Mouse (Mus musculus) CD8-positive naive resting alpha-beta T cell, adult 2 months (primary cell): ENCODE data around the gene Cdyl.
"Not testable (repeated sequence)": the region's sequence is repeated elsewhere in the genome, so short reads cannot be mapped to it uniquely, and the experiment has no call there.

Experiments used
- DNase-seq, 2 experiments: peaks; one replicate each; pipeline ENCODE4 v3.0.0; 2022; ENCODE audit warnings: low read depth in 2 of 2, low spot score in 2 of 2

The Cdyl gene

DNA sequence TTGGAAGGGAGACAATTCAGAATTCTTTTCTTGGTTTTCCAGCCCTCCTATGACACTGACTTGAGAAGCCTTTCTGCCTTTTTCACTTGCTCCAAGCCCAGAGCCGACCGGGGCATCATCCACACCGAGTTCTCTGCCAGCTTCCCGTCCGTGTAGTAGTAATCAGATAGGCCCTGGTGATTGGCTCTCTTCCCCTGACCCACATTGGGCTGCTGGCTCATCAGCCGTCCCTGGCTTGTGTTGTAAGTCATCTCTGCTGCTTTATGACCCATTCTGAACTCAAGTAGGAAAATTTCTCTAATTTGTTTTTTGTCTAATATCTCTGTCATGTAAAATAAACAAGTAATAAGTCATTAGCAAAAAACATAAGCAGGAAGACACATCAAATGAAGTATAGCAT lies 173.0 kb downstream of the Cdyl start:
- no peak for DNase-seq

DNA sequence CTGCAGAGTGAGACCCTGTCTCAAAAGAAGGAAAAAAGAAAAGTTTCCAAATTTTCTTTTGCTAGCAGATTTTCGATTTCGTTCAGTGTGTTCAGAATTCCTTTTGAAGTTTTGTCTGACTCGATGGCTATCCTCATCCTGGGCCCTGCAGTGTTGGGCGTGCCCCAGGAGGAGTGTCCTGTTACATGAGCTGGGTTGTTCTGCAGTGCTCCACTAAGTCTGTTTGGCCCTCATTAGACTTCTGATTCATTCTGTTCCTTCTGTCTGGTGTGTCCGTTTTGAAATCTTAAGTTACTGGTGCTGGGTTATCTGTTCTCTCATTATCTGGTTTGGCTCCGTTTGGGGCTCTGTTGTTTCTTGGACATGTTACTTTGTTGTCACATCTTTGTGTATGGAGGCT lies 174.3 kb downstream of the Cdyl start:
- no peak for DNase-seq

DNA sequence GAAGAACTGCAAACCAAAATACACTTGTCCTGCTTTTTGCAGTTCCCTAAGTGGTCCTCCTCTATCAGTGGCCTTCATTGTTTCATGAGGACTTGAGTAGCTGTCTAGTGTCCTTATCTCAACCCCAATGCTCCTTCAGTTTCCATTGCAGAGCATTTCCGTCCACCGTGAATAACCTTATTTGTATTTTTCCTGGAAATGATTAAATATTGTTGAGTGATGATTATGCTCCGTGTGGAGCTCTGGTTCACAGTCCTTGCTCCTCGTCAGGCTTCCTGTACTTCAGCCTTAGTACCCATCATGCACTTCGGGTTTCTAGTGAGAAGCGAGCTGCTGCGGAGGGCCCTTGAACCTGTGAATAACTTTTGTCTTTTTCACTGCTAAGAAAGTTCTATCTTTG lies 176.0 kb downstream of the Cdyl start:
- no peak for DNase-seq

DNA sequence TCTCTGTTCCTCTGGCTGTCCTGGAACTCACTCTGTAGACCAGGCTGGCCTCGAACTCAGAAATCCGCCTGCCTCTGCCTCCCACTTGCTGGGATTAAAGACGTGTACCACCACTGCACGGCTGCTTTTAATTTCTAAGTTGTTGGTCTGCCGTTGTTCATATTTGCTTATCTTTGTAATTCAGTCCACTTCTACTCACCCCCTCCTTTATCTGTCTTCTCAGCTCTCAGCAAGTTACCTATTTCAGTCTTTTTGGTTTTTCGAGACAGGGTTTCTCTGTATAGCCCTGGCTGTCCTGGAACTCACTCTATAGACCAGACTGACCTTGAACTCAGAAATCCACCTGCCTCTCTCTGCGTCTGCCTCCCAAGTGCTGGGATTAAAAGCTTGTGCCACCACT lies 176.9 kb downstream of the Cdyl start:
- not testable (repeated sequence) for DNase-seq

DNA sequence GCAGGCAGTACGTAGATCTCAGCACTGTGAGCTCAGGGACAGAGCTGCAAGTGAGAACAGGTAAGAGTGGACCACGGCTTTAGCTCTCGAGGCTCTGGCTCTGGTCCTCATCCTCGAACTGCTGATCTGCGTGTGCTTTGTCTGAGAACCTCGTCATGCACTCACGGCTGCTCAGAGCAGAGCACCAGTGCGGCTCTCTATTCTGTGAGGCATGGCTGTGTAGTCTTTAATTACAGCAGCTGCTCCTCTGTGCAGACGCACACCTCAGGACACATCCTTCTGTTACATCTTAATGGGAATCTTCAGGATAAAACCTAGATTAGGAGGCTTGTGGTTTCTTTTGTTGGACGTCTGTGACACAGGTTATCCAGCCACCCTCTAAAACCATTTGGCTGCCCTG lies 180.5 kb downstream of the Cdyl start:
- DNase-seq, result no peak

DNA sequence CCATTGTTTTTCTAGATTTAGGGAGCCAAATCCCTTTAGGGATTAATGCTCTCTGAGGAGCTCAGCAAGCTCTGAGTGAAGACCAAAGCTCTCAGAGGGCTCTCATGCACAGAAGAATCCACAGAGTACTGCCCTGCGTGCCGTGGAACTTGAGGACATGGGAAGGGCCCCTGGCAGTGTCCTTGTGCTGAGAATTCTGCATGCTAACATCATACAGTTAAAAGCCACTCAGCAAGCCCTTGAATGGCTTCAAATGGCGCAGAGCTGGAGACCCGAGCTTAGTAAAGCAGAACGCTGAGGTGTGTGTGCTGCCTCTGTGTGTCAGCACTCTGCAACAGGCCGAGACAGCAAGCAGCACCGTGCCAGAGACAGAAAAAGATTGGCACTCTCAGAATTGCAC lies 183.8 kb downstream of the Cdyl start:
- DNase-seq, result no peak

DNA sequence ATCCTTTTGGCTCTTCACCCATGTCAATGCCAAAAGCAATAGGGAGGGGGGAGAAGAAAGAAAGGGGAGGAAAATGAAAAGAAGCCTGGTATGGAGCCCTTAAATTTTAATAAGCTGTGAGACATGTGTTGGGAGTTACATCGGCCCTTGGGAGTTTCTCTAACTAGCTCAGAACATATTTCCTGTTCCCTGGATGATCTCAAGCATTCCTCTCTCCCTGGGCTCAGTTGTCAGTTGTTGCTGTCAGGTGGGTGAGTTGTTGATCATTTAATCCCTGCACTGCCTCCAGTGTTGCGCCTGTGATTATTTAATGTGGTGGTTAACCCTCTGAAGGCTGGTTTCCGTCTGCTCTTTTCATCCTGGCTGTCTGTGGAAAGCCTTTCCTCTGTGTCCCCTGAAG lies 185.7 kb downstream of the Cdyl start:
- DNase-seq, result no peak

DNA sequence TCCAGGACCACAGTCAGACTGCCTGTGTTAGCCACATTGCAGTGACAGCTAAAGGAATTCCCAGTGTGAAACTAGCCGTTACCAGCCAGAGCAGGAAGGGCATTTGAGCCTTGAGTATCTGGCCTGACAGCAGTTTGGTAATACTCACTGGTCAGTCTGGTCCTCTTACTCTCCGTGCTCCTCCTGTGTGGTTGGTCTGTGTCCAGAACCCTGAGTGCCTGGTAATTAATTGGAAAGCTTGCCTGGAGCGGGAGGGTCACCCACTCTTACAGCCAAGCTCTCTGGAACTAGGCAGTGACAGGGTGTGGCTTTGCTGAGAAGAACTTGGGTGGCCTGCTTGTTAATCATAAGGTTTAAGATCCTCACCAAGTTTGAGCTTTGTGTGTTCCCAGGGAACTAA lies 189.1 kb downstream of the Cdyl start:
- no peak for DNase-seq

DNA sequence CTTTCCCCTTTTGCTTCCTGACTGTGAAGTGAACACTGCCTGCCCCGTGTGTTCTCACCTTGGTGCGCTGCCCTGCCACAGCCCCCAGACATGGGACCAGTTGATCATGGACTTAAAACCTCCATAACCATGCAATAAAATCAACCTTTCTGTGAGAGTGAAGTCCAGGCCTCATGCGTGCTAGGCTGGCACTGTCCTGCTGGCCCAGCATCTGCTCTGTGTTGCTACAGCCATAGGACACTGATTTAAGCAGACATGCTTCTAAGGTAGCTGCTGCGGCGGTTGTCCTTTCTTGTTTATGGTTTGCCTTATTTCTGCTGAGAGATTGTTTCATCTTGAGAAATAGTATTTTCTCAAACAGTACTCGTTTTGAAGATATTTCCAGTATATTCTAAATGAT lies 191.9 kb downstream of the Cdyl start:
- DNase-seq, result no peak

DNA sequence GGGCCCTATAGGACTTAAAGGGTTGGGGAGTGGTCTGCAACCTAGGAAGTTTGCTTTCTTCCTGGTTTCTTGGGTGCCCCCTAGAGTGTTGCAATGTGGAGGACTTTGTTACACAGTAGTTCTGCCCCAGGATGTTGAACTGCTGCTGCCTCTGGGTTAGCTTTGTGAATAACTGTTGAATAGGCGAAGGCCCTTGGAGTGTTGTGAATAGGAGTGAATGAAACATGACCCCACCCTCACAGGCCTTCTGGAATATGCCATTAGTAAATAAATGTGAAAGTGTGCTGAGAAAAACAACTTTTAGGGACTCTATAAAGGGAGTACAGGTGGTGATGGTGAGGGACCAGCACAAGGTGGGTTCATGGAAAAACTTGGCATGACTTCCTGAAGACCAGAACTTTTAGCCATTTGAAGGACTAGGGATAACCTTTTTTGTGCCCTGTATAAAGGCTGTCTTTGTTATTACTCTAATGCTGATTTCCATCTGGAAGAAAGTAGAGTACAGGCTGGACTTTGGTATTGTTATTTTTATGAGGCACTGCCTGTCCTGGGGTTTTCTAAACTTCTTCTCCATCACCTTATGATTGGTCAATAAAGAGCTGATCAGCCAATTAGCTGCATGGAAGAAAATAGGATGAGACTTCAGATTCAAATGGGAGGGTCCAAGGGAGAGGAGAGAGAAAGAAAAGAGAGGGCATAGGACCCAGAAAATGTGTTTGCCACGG lies 193.4 kb downstream of the Cdyl start:
- DNase-seq, result no peak

DNA sequence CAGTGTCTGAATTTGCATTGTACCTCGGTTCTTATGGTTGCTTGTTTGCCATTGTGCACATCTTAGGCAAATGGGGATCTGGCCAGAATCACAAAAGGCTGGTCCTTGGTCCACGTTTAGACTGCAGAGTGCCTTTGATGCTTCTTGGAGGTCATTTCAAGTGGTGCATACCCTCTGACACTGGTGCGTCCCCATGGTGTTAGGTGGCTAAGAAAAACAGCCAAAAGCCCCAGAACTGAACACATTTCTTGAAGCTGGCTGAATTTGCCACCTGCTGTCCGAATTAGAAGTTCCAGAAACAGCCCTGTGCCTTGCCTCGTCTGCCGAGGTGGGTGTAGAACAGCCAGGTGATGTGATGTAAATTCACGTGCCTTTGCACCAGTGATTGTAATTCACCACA lies 197.9 kb downstream of the Cdyl start:
- no peak for DNase-seq

DNA sequence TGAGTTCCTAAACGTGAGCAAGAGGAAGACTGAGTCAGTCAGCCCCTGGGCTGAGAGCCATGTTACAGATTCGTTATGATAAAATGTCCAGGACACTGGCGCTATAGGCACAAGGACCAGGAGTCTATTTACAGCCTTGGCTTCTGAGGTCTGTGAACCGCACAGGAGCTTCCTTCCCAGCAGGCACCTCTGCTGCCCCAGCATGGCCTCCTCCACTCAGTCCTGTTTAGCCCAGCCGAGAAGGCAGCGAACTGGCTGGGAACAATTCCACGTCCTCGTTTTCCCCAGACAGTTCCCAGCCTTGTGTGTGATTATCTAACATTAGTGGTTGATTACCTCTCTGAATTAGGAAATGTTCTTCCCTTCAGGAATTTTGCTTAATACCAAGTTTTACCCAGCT lies 201.3 kb downstream of the Cdyl start:
- DNase-seq, result no peak

DNA sequence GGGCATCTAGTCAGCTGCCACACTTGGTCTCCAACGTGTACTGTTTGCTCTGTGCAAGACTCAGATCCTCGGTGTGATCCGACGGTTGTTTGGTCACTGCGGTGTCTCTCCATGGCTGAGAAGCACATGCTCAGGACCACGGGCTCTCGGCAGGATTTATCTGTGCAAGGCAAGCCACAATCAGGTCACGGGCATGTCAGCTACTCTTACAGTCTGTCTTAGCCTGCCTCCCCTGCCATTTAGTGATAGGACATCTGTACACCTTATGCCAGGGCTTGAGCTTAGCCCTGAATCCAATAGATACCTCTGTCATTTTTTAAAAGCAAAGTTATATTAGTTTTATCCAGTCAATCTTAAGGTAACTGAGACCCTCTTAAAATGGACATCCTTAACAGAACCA lies 211.0 kb downstream of the Cdyl start:
- DNase-seq, result no peak

DNA sequence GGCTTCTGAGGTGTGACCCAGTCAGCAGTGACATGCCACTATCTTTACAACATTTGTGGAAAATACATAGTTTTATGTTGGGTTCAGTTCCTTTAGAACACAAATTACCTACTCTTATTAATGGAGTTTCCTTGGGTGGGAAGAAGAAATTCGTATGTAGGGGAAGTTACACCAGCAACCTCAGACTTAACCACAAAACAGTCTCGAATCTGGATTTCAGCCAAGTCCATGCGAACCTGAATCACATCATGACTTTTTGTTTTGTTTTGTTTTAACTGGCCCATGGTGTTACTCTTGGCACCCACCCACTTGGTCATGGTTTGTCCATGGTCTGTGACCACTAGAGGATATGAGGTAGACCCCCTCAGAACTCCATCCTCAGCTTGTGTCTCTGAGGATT lies 211.5 kb downstream of the Cdyl start:
- DNase-seq, result no peak

DNA sequence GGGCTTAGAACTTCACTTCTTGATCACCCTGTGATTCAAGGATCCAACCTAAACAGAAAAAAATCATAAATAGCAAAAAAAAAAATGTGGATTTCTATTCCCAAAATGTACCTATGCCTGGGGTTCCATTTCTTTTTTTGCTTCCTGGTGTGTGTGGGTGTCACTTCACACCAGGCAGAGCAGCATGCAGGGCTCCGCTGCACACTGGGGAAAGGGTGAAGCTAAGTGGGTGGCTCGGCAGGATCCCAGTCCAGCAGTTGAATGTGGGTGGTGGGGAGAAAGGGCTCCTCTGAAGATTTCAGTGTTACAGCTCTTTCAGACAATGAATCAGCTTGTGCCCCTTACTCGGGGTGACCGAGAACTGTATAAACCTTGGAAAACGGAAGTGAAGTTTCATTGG lies 215.8 kb downstream of the Cdyl start:
- DNase-seq, result no peak

DNA sequence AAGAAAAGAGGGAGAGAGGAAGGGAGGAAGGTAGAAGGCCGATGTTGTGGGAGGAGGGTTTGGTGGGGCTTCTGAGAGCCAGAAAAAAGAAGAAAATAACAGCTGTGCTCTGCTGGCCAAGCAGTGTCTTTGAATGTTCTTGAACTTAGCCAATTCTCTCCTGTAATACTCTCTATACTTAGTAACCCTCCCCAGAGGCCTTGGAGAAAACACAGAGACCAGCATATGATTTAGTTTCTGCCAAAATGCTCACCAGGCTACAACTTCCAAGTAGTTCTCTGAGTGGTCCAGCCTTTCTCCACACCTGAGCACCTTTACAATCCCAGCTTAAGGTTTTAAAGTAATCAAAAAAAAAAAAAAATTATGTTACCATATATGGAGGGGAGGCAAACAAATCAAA lies 218.6 kb downstream of the Cdyl start:
- DNase-seq, result no peak

DNA sequence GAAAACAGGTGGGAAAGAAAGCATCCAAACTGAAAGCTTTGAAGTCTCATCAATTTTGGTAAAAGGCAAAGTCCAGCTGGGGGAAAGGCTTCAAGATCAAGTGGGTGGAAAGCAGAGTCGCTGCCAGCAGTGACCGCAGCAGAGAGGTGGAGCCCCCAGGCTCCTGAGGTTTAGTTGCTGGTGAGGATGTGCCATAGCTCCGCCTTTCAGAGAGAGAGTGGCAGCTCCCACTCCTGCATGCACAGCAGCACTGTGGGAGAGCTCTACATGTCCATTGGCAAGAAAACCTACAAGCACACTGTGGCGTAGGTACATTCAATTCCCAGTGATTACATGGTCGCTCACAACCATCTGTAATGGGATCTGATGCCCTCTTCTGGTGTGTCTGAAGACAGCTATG lies 219.4 kb downstream of the Cdyl start:
- DNase-seq, result no peak

DNA sequence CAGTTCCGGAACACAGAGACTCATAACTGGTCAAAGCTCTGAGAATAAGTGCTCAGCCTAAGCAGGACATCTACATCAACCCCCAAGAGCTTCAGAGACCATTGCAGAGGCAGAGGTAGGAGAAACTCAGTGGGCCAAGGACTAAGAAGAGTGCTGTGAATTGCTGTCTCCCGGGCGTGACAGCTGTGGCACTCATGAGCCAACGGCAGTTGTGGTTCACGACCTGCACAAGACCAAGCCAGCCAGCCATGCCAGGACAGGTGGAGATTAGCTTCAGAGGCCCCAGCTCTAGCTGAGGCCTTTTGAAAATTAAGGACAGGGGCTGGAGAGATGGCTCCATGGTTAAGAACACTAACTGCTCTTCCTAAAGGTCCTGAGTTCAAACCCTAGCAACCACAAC lies 219.9 kb downstream of the Cdyl start:
- DNase-seq, result no peak

DNA sequence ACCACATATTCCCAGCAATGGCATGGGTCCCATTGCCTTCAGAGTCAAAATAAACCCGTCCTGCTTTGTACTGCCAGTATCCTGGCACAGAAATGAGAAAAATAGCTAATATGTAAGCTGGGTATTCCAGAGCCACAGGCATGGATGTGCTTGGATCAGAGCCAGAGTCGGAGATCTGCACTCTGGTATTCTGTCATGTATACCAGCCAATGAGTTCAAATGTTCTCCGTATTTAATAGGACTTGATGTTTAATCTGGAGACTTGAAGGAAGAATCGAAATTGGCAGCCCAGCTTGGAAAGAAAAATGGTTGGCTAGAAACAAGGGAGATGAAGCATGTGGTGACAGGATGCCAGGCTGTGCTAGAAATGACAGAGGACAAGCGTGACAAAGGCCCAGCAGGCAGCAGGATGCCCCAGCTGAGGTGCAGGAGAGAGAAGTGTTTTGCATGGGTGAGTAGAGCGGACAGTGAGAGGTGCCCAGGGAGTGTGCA lies 221.0 kb downstream of the Cdyl start:
- DNase-seq, result no peak

DNA sequence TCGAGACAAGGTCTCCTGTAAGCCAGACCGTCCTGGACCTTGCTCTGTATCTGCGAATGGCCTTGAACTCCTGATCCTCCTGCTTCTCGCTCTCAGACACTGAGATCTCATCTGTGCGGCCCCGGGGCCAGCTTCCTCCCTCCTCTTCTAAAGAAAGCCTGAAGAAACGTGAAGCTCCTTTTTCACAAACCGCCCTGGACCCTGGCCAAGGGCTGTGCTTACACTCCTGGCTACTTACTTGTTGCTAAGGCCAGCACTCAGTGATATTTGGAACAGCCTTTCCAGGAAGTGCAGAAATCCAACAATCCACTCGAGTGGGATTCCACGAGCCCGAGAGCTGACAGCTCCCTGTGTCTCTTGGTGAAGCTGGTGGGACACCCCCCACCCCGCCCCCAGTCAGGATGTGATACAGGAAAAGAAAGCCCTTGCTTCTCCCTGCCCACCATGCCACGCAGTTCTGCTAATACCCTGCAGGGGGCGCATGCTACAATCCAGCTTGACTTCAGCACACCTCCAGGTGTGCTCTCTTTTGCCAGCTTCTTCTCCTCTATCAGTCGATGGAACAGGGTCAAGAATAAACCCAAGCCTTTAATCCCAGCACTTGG lies 226.6 kb downstream of the Cdyl start:
- DNase-seq, result peak; percentile 28 to 46

DNA sequence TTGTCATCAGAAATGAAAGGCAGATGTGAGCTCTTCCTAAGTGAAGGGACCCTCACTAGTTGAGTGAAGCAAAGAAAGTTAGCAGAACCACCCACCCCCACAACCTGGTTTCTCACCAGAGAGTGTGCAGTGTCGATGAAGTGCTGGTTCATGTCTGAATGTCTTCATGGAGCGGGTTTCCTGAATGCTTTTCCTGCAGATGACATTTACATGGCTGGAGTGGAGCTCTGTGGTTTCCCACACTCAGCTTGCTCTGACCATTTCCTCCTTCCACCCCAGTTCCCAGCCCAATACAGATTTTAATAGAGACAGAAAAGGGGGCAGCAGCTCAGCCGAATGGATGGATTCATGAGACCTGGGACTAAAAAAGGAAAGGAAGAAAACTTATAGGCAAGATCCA lies 233.2 kb downstream of the Cdyl start:
- DNase-seq, result no peak

DNA sequence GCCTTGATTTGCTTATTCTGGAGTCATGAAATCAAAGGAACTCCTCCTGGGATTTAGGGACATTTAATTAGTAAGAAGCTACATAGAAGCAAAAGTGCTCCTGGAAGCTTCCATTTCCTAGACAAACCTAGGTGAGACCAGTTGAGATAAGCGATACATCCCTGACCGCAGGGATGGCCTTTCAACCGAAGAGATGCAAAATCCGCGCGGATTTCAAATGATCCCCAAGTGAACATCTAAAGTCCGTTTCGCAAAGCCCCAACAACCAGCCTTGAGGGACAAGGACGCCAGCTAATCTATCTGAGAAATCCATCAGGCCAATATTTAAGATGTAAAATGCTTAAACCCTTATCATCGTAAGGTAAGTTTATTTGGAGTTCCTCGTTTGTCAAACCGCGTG lies 245.7 kb downstream of the Cdyl start:
- no peak for DNase-seq

DNA sequence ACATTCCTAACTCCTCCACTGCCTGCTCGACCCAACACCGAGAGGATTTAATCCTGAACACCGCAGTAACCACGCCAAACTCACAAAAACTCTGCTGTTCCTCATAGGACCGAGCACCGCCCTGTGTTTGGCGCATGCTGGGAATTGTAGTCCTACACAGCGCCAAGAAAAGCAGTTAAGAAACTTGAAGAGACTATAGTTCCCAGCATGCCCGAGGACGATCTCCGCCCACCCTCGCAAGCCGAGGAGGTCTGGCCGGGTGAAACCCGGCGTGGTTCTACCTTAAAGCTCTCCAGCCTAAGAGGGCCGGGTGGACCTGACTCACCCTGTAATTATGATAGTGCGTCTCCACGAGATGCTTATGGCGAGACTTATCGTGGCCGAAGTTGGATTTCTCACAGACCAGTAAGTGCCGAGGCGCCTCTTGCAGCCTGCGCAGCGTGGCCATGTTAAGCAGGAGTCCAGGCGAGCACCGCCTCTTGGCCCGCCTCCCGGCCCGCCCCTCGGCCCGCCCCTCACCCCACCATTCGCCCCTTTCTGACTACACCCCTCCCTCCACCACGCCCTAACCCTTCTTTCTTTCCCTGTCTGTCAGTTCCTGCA lies 246.3 kb downstream of the Cdyl start, which contains the start of gene Rpp40:
TSS of gene Rpp40 (minus strand) at position 481 of the 603 bp plus-strand sequence.
- peak; percentile 79 to 86 for DNase-seq
